Mouse (Mus musculus) frontal cortex, adult 2 months (tissue): ENCODE measurements around the gene Krtap13. TPM values are rescaled to one million over a fixed set of nuclear protein-coding genes. Genes with fewer than 3 reads are reported as not detected.
"Not testable (repeated sequence)": the region's sequence is repeated elsewhere in the genome, so short reads cannot be mapped to it uniquely, and the experiment has no call there.

Experiments used
- DNase-seq, 2 experiments: peaks; one replicate each; pipeline ENCODE4 v3.0.0; 2022; ENCODE audit warnings: low spot score in 1 of 2; ENCODE audit errors: extremely low spot score in 1 of 2
- polyA plus RNA-seq: library from polyadenylated mRNA; depleted of rRNA; stranded (reverse); fragments of >200 nt; gene quantifications from 2 replicates; pipeline ENCODE4 v1.2.3, GENCODE M21; 2012; rRNA removed

Gene Krtap13
- not detected in 2 replicates for polyA plus RNA-seq

DNA sequence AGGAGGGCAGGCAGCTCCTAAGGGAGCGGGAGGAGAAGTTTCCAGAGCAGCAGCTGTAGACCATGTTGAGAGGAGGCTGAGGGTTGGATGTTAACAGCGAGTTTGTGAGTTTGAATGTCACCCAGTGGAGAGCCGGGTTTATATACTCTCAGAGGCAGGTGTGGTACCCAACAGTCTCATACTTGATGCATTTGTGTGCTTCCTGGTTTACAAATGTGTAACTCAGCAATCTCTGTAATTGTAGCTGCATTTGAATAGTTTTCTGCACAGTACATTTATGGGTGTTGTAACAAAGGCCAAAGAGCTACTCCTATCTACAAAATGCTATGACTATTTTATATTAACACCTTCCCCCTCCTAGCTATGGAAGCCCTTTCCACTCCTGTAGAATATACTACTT, at the start of gene Krtap13:
Krtap13 (minus strand) TSS at position 101 of the 400 bp plus-strand sequence.
- DNase-seq: not testable (repeated sequence)

DNA sequence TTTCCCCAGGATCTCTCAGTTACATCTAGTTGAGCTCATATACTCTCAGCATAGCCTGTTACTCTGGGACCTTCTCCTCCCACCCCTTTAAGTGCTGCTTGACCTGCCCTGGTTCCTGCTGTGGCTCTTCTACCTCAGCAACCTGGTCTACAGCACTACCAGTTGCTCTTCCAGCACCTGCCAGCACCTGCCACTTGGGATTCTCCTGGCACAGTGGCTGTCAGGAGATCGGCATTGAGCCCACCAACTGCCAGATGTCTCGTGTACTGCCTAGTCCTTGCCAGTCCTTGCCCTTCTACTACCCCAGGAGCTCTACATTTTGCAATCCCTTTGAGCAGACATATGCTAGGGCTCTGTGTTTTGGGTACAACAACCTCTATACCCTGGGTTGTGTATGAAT, 35.4 kb upstream of the Krtap13 start:
- no peak for DNase-seq

- DNase-seq: no peak
Measured at GRCm38 (mm10) chr16:88777596-88777995, 26.2 kb upstream of the Krtap13 start, which contains the start of gene Gm5965. TSS of gene Gm5965 (plus strand) at chr16:88777896.

DNA sequence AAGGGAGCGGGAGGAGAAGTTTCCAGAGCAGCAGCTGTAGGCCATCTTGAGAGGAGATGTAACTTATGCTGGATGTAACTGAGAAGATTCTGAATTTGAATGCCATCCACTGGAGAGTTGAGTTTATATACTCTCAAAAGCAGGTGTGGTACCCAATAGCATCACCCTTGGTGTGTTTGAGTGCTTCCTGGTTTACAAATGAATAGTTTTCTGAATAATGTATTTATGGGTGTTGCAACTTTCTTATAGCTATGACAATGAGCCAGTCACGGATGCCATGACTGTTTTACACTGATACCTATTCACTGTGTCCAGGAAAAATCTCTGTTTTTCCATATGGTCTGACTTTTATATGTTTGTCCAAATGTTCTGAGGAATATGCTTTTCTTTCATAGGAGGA, 22.7 kb upstream of the Krtap13 start, which contains the start of gene 2310057N15Rik:
2310057N15Rik (minus strand) TSS at position 101 of the 400 bp plus-strand sequence.
- DNase-seq: no peak

DNA sequence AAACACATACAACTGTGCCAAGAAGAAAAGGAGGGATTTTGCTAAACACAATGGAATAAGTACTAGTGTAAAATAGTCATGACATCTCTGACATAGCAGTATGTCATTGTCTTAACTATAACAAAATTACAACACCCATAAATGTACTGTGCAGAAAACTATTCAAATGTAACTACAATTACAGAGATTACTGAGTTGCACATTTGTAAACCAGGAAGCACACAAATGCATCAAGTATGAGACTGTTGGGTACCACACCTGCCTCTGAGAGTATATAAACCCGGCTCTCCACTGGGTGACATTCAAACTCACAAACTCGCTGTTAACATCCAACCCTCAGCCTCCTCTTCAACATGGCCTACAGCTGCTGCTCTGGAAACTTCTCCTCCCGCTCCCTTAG, 7.1 kb upstream of the Krtap13 start, which contains the start of gene 2310034C09Rik:
2310034C09Rik (plus strand) TSS at position 301 of the 400 bp plus-strand sequence.
- DNase-seq: not testable (repeated sequence)

- no peak for DNase-seq
Measured at GRCm38 (mm10) chr16:88747943-88748342, 3.5 kb downstream of the Krtap13 start.

DNA sequence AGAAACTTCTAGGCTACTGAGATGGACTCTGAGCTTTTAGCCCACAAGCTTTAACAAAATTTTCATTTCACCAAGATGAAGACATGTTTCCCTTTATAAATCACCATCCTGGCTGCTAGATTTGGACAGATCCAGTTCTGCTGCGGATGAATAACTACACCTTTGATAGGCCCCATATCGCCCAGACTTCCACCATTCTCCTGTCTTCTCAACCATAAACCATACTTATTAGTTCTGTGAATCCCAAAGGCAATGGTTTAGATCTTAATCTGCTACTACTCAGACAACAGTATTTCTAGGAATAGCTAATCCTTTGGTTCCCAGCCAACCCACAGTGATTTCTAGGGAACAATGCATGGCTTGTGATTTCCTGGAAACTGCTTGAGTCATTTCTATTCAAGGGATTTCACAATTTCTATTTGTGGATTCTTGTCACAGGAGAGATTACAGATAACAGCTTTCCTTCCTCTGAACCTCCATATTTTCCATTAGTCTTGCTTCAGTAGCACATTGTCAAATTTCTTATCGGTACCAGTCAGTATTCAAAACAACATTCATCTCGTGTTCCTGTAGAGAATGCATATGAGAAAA, 6.6 kb downstream of the Krtap13 start:
- no peak for DNase-seq

DNA sequence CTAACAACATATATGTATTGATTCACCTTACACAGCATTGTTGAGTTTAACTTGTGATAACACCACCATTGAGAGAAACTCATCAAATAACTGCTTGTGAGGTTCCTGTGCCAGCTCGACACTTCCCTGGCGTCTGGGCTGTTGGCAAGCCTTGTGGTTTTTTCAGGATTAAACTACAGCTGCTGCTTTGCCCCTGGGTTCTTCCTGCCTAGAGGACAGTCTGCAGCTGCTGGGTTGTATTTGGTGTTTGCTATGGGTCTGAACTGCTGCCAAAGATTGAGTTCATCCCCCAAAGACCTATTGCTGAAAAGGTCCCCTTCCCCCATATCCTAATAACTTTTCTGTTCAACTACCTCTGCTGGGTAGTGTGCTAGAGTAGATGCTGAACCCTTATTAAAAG, 16.0 kb downstream of the Krtap13 start:
- DNase-seq: no peak

- no peak for DNase-seq
Measured at GRCm38 (mm10) chr16:88728812-88729275, 22.6 kb downstream of the Krtap13 start, which contains the start of gene Krtap13-1. TSS of gene Krtap13-1 (plus strand) at chr16:88728862.

DNA sequence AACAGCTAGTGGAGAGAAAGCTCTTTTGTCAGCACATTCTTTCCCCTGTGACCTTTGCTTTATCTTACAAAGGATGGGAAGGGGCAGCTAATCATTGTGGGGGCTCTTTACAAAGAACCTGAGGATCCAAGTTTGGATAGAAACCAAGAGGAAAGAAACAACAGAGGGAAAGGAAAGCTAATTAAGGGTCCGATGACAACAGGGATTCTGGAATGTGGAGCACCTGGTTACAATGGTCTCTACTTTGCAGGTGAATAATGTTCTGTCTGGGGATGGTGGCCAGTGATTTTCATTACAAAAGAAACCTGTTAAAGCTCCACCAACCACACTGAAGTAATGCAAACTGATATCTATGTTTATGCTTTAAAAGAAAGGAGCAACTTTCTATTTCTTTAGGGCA, 31.4 kb downstream of the Krtap13 start:
- DNase-seq: no peak

GRCm38 (mm10) chr16:88716549-88716948, 34.9 kb downstream of the Krtap13 start:
- no peak for DNase-seq

- no peak for DNase-seq
Measured at GRCm38 (mm10) chr16:88711245-88711644, 40.2 kb downstream of the Krtap13 start.

GRCm38 (mm10) chr16:88710757-88711156, 40.7 kb downstream of the Krtap13 start:
- DNase-seq: no peak

DNA sequence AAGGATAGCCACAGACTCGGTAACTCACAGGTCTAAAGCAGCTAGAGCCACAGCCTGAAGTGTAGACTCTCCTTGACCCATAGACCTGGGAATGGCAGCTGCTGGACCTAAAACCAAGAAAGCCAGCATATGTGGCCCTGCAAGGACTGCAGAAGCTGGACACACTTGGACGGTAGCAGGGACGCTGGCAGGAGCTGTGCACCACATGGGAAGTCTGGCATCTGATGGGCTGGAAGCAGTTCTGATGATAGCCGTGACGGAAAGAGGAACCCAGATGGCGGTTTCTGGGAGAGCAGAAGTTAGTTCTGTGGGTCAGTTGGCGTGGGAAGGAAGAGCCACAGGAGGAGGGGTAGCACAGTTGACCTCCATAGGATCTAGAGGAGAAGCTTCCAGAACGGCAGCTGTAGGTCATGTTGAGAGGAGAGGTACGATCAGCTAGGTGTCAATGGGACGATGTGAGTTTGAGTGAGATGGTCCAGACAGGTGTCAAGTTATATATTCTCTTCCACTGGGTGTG, 43.9 kb downstream of the Krtap13 start, which contains the start of gene 2310061N02Rik:
2310061N02Rik (minus strand) TSS at position 467 of the 517 bp plus-strand sequence.
- DNase-seq: no peak

- DNase-seq: no peak
Measured at GRCm38 (mm10) chr16:88701072-88701864, 50.2 kb downstream of the Krtap13 start.

Other genes starting within 250 kb of the Krtap13 start
- gene Cldn17, start 244.7 kb downstream of the Krtap13 start, polyA plus RNA-seq: not detected in 2 replicates
- 0.06 TPM in 1 of 2 replicates, not detected in the other for gene Cldn8, start 188.5 kb downstream of the Krtap13 start, polyA plus RNA-seq
- gene Krtap24-1, start 139.4 kb downstream of the Krtap13 start, polyA plus RNA-seq: not detected in 2 replicates
- not detected in 2 replicates for gene 2310079G19Rik, start 124.0 kb downstream of the Krtap13 start, polyA plus RNA-seq
- not detected in 2 replicates for gene Krtap26-1, start 103.8 kb downstream of the Krtap13 start, polyA plus RNA-seq
- gene Krtap27-1, start 80.0 kb downstream of the Krtap13 start, polyA plus RNA-seq: not detected in 2 replicates
- gene 2310061N02Rik, start 43.7 kb downstream of the Krtap13 start, polyA plus RNA-seq: not detected in 2 replicates
- not detected in 2 replicates for gene Krtap13-1, start 22.8 kb downstream of the Krtap13 start, polyA plus RNA-seq
- gene 2310034C09Rik, start 7.2 kb upstream of the Krtap13 start, polyA plus RNA-seq: not detected in 2 replicates
- not detected in 2 replicates for gene 2310057N15Rik, start 22.6 kb upstream of the Krtap13 start, polyA plus RNA-seq
- gene Gm5965, start 26.3 kb upstream of the Krtap13 start, polyA plus RNA-seq: not detected in 2 replicates
- not detected in 2 replicates for gene Gm20741, start 60.6 kb upstream of the Krtap13 start, polyA plus RNA-seq
- not detected in 2 replicates for gene Krtap15, start 68.6 kb upstream of the Krtap13 start, polyA plus RNA-seq
- gene Krtap14, start 74.5 kb upstream of the Krtap13 start, polyA plus RNA-seq: not detected in 2 replicates
- gene Krtap19-1, start 117.8 kb upstream of the Krtap13 start, polyA plus RNA-seq: not detected in 2 replicates
- not detected in 2 replicates for gene Krtap19-2, start 122.6 kb upstream of the Krtap13 start, polyA plus RNA-seq
- not detected in 2 replicates for gene Krtap19-3, start 126.4 kb upstream of the Krtap13 start, polyA plus RNA-seq
- gene Krtap19-4, start 133.5 kb upstream of the Krtap13 start, polyA plus RNA-seq: not detected in 2 replicates
- not detected in 2 replicates for gene Krtap19-5, start 144.8 kb upstream of the Krtap13 start, polyA plus RNA-seq
- not detected in 2 replicates for gene Krtap19-9b, start 180.6 kb upstream of the Krtap13 start, polyA plus RNA-seq
- gene Krtap16-3, start 211.2 kb upstream of the Krtap13 start, polyA plus RNA-seq: not detected in 2 replicates